ENCODE assay signal across 11 mouse cellular contexts in the genomic region with DNA sequence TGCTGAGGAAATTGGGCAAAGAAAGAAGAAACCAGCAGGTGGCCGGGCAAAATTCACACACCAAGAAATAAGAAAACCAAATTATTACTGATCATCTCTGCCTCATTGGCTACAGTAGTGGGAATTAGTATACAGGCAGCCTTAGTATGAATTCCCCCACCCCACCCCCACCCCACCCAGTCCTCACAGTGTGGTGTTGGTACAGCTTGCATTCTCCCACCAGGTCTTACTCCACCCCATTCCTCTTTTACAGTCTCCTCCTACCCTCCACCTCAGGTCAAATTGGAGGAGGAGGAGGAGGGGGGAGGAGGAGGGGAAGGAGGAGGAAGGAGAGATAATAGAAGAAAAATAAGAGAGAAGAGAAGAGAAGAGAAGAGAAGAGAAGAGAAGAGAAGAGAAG. TPM values are rescaled to one million over a fixed set of nuclear protein-coding genes. Genes with fewer than 3 reads are reported as not detected.
DNase-seq lines count a peak whose midpoint lies in the region; ATAC-seq lines count a peak whose summit lies in the region.
"Had no signal": no experiment of that assay in that cellular context is flagged by ENCODE, and none has a peak within 500 bp of the region (broad histone marks: within the 10 kb centered on the region; RNA-seq: fewer than 3 reads in every experiment).

No protein-coding gene starts in this region.

- peaks cover 62% of the 10 kb centered on the region for H3K4me1 ChIP-seq in heart, embryonic 13.5 days
- peaks cover 9% of the 10 kb centered on the region for H3K4me1 ChIP-seq in hindbrain, embryonic 11.5 days (replicated peaks; ENCODE audit: control insufficient read depth, insufficient read depth, low read length)
- peaks cover 13% of the 10 kb centered on the region for H3K4me1 ChIP-seq in midbrain, embryonic 14.5 days (ENCODE audit: control insufficient read depth, insufficient read depth, low read length)

- no peak for DNase-seq in heart, postnatal 10 days
- peak; percentile 93 for DNase-seq in R1 (ENCODE audit: low read depth, low spot score)
- DNase-seq in hindbrain, embryonic 11.5 days (ENCODE audit: low spot score), result peak; percentile 24
- no peak for DNase-seq in midbrain, embryonic 14.5 days
- DNase-seq in right cerebral cortex, postnatal 36 days (ENCODE audit: low spot score in 2 of 2), result no peak
- no peak for DNase-seq in lung, postnatal 4 days
- DNase-seq: adrenal gland, postnatal 10 days; kidney, adult 9 months had no signal

- no peaks in the 10 kb centered on the region for H3K9me3 ChIP-seq in heart, embryonic 13.5 days
- H3K9me3 ChIP-seq in hindbrain, embryonic 11.5 days (ENCODE audit: control insufficient read depth, low read length), result no peaks in the 10 kb centered on the region
- no peaks in the 10 kb centered on the region for H3K9me3 ChIP-seq in midbrain, embryonic 14.5 days (ENCODE audit: control insufficient read depth, low read length)

- ATAC-seq in heart, embryonic 13.5 days (ENCODE audit: extremely low read depth, insufficient number of reproducible peaks, low FRiP score, low TSS enrichment), result no peak
- ATAC-seq in hindbrain, embryonic 11.5 days (ENCODE audit: low FRiP score), result no peak
- no peak for ATAC-seq in midbrain, embryonic 14.5 days (ENCODE audit: low FRiP score, low TSS enrichment)
- no peak for ATAC-seq in megakaryocyte, adult 5-6 weeks (ENCODE audit: poor library complexity, severe bottlenecking)

- 71% methylated on average over 1 of the region's 1 CpGs for WGBS in heart, embryonic 13.5 days
- WGBS in hindbrain, embryonic 11.5 days, result 56% methylated on average over 1 of the region's 1 CpGs
- WGBS in midbrain, embryonic 14.5 days, result 22% methylated on average over 1 of the region's 1 CpGs

- no peaks in the 10 kb centered on the region for H3K27me3 ChIP-seq in heart, embryonic 13.5 days (replicated peaks)
- no peaks in the 10 kb centered on the region for H3K27me3 ChIP-seq in hindbrain, embryonic 11.5 days (ENCODE audit: control insufficient read depth, insufficient read depth, low read length)
- no peaks in the 10 kb centered on the region for H3K27me3 ChIP-seq in midbrain, embryonic 14.5 days (ENCODE audit: control insufficient read depth, insufficient read depth, low read length)

- peak overlapping the region; percentile 90 for H3K4me2 ChIP-seq in heart, embryonic 13.5 days
- H3K4me2 ChIP-seq in hindbrain, embryonic 11.5 days (replicated peaks; ENCODE audit: low read depth, low read length), result peak overlapping the region; percentile 66
- H3K4me2 ChIP-seq in midbrain, embryonic 14.5 days (ENCODE audit: low read length), result peak overlapping the region; percentile 59

- peak overlapping the region; percentile 100 for H3K9ac ChIP-seq in heart, embryonic 13.5 days
- peak overlapping the region; percentile 100 for H3K9ac ChIP-seq in hindbrain, embryonic 11.5 days (ENCODE audit: low read depth, low read length)
- H3K9ac ChIP-seq in midbrain, embryonic 14.5 days (replicated peaks; ENCODE audit: low read length), result peak overlapping the region; percentile 89; the same call in 1 of the 2 replicates
- H3K9ac ChIP-seq: liver, embryonic 14.5 days had no signal

- H3K27ac ChIP-seq in heart, embryonic 13.5 days (replicated peaks), result peak overlapping the region; percentile 98
- peak overlapping the region; percentile 99; the same call in 1 of the 2 replicates for H3K27ac ChIP-seq in hindbrain, embryonic 11.5 days (ENCODE audit: low read depth, low read length)
- H3K27ac ChIP-seq in midbrain, embryonic 14.5 days (replicated peaks; ENCODE audit: low read depth, low read length), result peak overlapping the region; percentile 93
- H3K27ac ChIP-seq: liver, embryonic 14.5 days had no signal

- intact Hi-C loops in heart, postnatal 10 days (cut with DNase I), result no loop called here

- H3K36me3 ChIP-seq in heart, embryonic 13.5 days, result peaks cover 37% of the 10 kb centered on the region
- H3K36me3 ChIP-seq in hindbrain, embryonic 11.5 days (ENCODE audit: control insufficient read depth, insufficient read depth, low read length), result no peaks in the 10 kb centered on the region
- peaks cover 12% of the 10 kb centered on the region; the same call in 1 of the 2 replicates for H3K36me3 ChIP-seq in midbrain, embryonic 14.5 days (ENCODE audit: control insufficient read depth, insufficient read depth, low read length)

- H3K4me3 ChIP-seq in heart, embryonic 13.5 days, result peak overlapping the region; percentile 92
- peak overlapping the region; percentile 90 for H3K4me3 ChIP-seq in hindbrain, embryonic 11.5 days (ENCODE audit: low read depth, low read length)
- H3K4me3 ChIP-seq in midbrain, embryonic 14.5 days (replicated peaks; ENCODE audit: low read depth, low read length), result peak overlapping the region; percentile 66

RNA-seq across cellular contexts. Expression of a gene that starts 6.0 kb away (rescaled TPM):
- 30.1 and 32.0 TPM in 2 replicates for polyA plus RNA-seq in heart, embryonic 13.5 days (2015; fragmentation: Nextera tagmentation; extraction: Ambion mirVana)
- total RNA-seq in heart, postnatal 10 days (2021), result 10 to 100 TPM; 22.4 to 27.5 TPM
- 121 and 142 TPM in 2 replicates for polyA plus RNA-seq in hindbrain, embryonic 11.5 days (2014; fragmentation: Nextera tagmentation; extraction: Ambion mirVana)
- 83.1 and 84.9 TPM in 2 replicates for polyA plus RNA-seq in midbrain, embryonic 14.5 days (2014; fragmentation: Nextera tagmentation; extraction: Ambion mirVana)
- total RNA-seq in megakaryocyte, adult 5-6 weeks (2015), result not detected in 2 replicates
- total RNA-seq in megakaryocyte, adult 5-6 weeks (2017), result not detected in 2 replicates

Comparison
In these comparisons a context has a peak if more than half of its experiments do, and no peak if none do; other contexts are left out.
1. DNase-seq: peak in R1 (single experiment) and hindbrain, embryonic 11.5 days (single experiment); none in heart, postnatal 10 days (0 of 2), midbrain, embryonic 14.5 days (single experiment), right cerebral cortex, postnatal 36 days (0 of 2) and lung, postnatal 4 days (0 of 2).
2. Peak in every context shown above with its lines, with median percentiles within 50 percentile points of each other: H3K27ac ChIP-seq, H3K4me2 ChIP-seq, H3K4me3 ChIP-seq and H3K9ac ChIP-seq.